Mouse (Mus musculus): ENCODE data around the gene Scnn1b.

Scnn1b gene

DNA sequence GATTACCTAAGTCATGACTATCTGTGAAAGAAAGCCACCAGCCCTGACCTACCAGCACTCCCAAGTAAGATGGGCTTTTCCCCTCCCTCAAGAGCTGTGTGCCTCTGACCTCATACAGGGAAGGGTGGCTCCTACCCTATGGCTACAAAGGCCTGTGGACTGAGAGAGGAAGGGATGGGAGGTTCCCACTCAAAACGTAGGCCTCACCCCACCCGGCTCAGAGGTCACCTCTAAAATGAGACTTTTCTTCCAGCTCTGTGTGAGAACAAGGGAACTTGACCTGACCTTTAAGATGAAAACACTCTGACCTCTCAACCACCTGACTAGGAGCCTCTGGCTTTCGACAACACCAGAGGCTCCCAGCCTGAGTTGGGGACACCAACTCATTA lies 97.7 kb downstream of the Scnn1b start:
- intact Hi-C loops (cut with DNase I) = no loop called here

- intact Hi-C loops (cut with DNase I) = no loop called here
Observed at GRCm38 (mm10) chr7:121963883-121964398, 99.1 kb downstream of the Scnn1b start.

- intact Hi-C loops (cut with DNase I) = no loop called here
Observed at GRCm38 (mm10) chr7:121966169-121966568, 101.3 kb downstream of the Scnn1b start.

All from adrenal gland (tissue).